Mouse (Mus musculus) testis, adult 2 months (tissue): ENCODE results near the gene Pitx2. TPM values are rescaled to one million over a fixed set of nuclear protein-coding genes. Genes with fewer than 3 reads are reported as not detected.

ENCODE experiments used
- H3K27ac ChIP-seq: fragments of 200-500 bp; 2 replicates; pipeline ENCODE4 v1.5.1; 2012; ENCODE audit warnings: low read depth, low read length; ENCODE audit not compliant: control insufficient read depth, insufficient read depth
- H3K27me3 ChIP-seq: fragments of 200-500 bp; 2 replicates; pipeline ENCODE4 v1.6.1; 2012; ENCODE audit warnings: mild to moderate bottlenecking, low read length, moderate library complexity; ENCODE audit not compliant: control insufficient read depth, insufficient read depth
- H3K36me3 ChIP-seq: fragments of 200-500 bp; 2 replicates; pipeline ENCODE4 v1.6.1; 2012; ENCODE audit warnings: mild to moderate bottlenecking, low read length; ENCODE audit not compliant: control insufficient read depth, insufficient read depth
- H3K4me1 ChIP-seq: fragments of 200-500 bp; 2 replicates; pipeline ENCODE4 v1.6.1; 2012; ENCODE audit warnings: low read length; ENCODE audit not compliant: control insufficient read depth, insufficient read depth
- H3K4me3 ChIP-seq: fragments of 200-500 bp; 2 replicates; pipeline ENCODE4 v1.5.1; 2012; ENCODE audit warnings: low read depth, mild to moderate bottlenecking, low read length, moderate library complexity, mixed read lengths; ENCODE audit not compliant: control insufficient read depth
- CTCF ChIP-seq: fragments of 200-500 bp; IDR thresholded peaks from 2 replicates; pipeline ENCODE4 v1.5.1; 2012; ENCODE audit warnings: low read depth, mild to moderate bottlenecking, inconsistent platforms, low read length, moderate library complexity; ENCODE audit not compliant: control insufficient read depth, insufficient read depth, insufficient replicate concordance
- POLR2A ChIP-seq: fragments of 200-500 bp; IDR thresholded peaks from 2 replicates; pipeline ENCODE4 v1.6.1; 2012; ENCODE audit warnings: low read depth, mild to moderate bottlenecking, inconsistent platforms, low read length, moderate library complexity; ENCODE audit not compliant: control insufficient read depth
- polyA plus RNA-seq: library from polyadenylated mRNA; depleted of rRNA; stranded (reverse); fragments of >200 nt; gene quantifications from 2 replicates; pipeline ENCODE4 v1.2.3, GENCODE M21; 2012

The Pitx2 gene
- polyA plus RNA-seq, 1 experiment, result 6.6 TPM

DNA sequence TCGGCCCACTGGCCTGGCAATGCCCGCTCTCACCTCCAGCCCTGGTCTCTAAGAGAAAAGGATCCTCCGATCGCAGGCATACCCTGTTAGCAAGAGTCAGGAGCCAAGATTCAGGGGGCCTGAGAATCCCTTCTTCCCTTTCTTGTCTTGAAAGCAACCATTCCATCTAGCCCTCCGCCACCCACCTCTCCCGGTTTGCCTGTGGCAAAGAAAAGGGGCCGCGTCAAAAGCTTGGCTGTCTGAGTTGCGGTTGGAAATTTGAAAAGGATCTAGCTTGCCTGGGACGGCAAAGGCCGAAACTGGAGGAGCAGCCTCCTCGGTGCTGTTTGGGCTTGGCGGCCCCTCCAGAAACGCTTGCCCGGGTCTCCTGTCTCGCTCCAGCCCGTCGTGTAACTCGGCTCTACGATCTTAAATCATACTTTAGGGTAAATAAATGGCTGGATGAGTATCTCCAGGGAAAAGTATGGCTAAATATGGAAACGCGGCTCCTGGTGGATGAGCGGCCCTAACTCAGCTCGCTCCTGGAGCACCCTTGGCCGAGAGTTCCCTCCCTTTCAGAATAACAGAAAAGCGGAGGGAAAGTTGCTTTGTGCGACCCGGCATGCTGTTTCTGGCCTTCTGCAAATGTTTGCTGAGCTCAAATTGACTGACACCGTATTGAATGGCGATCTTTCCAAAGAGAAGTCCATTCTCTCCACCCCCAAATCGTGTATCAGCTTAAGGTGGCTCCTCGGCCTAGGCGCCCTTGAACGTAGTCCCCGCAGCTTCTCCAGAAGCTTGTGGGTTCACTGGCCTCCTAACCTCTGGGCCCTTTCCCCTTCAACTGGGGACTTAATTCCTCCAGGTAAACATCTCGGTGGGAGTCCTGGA lies 3.4 kb downstream of the Pitx2 start:
- H3K4me1 ChIP-seq, result peaks cover 27% of the 10 kb centered on the region
- no peak overlapping the region for H3K27ac ChIP-seq
- H3K4me3 ChIP-seq, result no peak overlapping the region

GRCm38 (mm10) chr3:129203761-129204440 lies 4.2 kb downstream of the Pitx2 start:
- Histone ChIP-seq H3K27me3 (peaks cover 11% of the 10 kb centered on the region), H3K4me1 (peaks cover 25% of the 10 kb centered on the region), H3K36me3 (no peaks in the 10 kb centered on the region), H3K27ac (no peak overlapping the region), H3K4me3 (peak overlapping the region; percentile 51)
- TF ChIP-seq CTCF, result no peak
- TF ChIP-seq POLR2A, result no peak

More for the DNA sequence above, 3.4 kb downstream of the Pitx2 start:
- Histone ChIP-seq H3K36me3 (no peaks in the 10 kb centered on the region), H3K27me3 (peaks cover 11% of the 10 kb centered on the region)
- TF ChIP-seq POLR2A (no peak), CTCF (no peak)

DNA sequence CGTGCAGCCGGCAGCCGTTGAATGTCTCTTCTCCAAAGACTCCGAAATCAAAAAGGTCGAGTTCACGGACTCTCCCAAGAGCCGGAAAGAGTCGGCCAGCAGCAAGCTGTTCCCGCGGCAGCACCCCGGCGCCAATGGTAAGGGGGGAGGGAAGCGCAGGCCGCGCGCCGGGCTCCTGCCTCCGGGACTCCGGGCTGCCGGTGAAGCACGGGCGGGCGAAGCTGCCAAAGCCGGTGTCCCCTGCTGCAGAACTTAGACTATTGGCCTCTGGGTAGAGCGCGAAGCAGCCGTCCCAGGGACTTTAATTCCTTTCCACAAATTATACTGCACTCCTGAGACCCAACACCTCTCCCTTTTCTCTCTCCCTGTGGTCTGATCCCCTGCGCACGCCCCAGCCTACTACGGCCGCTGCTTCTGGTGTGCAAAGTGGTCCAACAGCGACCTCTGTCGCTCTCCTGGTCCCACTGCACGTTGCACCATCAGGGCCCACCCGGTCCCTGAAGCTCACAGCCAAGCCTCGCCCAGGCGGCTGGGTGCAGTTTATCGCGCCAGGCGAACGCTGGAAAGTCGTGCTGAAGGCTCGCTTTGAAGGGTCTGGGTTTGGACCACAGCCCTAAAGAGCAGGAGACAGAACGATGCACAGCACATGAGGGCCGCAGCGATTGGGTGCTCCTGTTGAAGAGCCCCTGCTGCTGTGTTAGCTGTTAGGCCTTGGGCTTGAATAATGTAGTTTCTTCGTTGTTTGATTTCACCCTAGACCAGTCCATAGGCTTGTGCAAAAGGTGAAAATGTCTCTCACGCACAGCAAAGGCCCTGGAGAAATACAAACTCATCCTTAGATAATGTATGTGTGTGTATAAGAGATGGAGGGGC lies 5.0 kb downstream of the Pitx2 start:
- Histone ChIP-seq H3K4me1 (peaks cover 17% of the 10 kb centered on the region), H3K36me3 (no peaks in the 10 kb centered on the region), H3K27ac (no peak overlapping the region), H3K4me3 (peak overlapping the region; percentile 51), H3K27me3 (peaks cover 5% of the 10 kb centered on the region)
- no peak for TF ChIP-seq POLR2A
- peak; percentile 81; the same call in 1 of the 2 replicates for TF ChIP-seq CTCF

- TF ChIP-seq POLR2A (no peak), CTCF (no peak)
- peaks cover 5% of the 10 kb centered on the region for H3K27me3 ChIP-seq
Measured at GRCm38 (mm10) chr3:129205481-129206175, 6.0 kb downstream of the Pitx2 start.

DNA sequence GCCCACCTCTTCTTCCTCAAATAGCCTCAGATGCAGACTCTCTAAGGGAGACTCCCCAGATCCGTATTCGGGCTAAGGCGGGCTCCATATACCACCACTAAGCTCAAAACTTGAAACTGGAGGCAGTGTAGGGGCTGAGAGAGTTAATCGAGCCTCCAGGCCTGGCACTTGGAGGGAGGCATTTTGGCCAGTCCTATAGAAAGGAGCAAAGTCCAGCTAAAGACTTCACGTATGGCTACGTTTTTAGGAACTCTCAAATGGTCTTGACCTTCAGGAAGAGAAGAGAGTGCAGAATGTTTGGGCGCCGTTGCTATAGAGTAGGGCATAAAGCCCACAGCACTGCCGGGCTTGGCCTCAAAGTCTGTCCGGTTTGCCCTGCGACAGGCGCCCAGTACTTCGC lies 7.1 kb downstream of the Pitx2 start:
- no peaks in the 10 kb centered on the region for H3K36me3 ChIP-seq
- H3K27ac ChIP-seq, result no peak overlapping the region
- H3K4me1 ChIP-seq, result peaks cover 11% of the 10 kb centered on the region
- no peak overlapping the region for H3K4me3 ChIP-seq
- TF ChIP-seq CTCF (no peak), POLR2A (no peak)
- H3K27me3 ChIP-seq, result peaks cover 5% of the 10 kb centered on the region

More at GRCm38 (mm10) chr3:129205481-129206175, 6.0 kb downstream of the Pitx2 start:
- H3K27ac ChIP-seq, result no peak overlapping the region
- no peak overlapping the region for H3K4me3 ChIP-seq
- peaks cover 11% of the 10 kb centered on the region for H3K4me1 ChIP-seq
- H3K36me3 ChIP-seq, result no peaks in the 10 kb centered on the region

GRCm38 (mm10) chr3:129207231-129208030 lies 7.8 kb downstream of the Pitx2 start:
- TF ChIP-seq CTCF (no peak), POLR2A (no peak)
- Histone ChIP-seq H3K4me3 (no peak overlapping the region), H3K27me3 (peaks cover 5% of the 10 kb centered on the region), H3K27ac (no peak overlapping the region), H3K4me1 (peaks cover 11% of the 10 kb centered on the region), H3K36me3 (no peaks in the 10 kb centered on the region)
